Mouse (Mus musculus) ovary, postnatal 10 days (tissue): Measurements from ENCODE around the gene Mreg.
A peak's percentile ranks its signal among the peaks of the same experiment; 100 is the strongest.

Source experiments
- DNase-seq: peaks from one replicate; pipeline ENCODE4 v3.0.0; 2022; ENCODE audit warnings: low spot score

Gene Mreg

DNA sequence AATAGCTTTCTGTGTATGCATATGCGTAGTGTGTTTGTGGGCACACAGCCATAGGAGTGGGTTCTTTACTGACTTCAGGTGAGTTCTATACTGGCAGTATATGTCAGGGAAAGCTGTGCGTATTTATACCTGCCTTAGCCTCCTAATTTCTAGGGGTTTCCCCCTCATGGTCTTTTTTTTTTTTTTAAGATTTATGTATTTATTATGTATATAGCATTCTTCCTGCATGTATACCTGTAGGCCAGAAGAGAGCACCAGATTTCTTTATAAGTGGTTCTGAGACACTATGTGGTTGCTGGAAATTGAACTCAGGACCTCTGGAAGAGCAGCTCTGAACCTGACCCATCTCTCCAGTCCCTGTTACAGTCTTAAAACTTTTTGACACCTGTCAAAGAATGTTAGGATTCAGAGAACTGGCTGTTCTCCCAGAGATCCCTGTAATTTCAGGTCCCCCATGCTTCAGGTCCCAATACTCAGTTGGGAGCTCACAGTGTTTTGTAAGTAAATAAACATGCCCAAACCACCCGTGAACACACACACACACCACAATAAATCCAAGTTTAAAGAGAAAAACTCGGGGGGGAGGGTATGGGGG, 14.9 kb upstream of the Mreg start:
- DNase-seq, result no peak

- DNase-seq, result no peak
Observed at GRCm38 (mm10) chr1:72226172-72226886, 14.2 kb upstream of the Mreg start.

- DNase-seq, result peak; percentile 58
Observed at GRCm38 (mm10) chr1:72225720-72226171, 13.6 kb upstream of the Mreg start.

DNA sequence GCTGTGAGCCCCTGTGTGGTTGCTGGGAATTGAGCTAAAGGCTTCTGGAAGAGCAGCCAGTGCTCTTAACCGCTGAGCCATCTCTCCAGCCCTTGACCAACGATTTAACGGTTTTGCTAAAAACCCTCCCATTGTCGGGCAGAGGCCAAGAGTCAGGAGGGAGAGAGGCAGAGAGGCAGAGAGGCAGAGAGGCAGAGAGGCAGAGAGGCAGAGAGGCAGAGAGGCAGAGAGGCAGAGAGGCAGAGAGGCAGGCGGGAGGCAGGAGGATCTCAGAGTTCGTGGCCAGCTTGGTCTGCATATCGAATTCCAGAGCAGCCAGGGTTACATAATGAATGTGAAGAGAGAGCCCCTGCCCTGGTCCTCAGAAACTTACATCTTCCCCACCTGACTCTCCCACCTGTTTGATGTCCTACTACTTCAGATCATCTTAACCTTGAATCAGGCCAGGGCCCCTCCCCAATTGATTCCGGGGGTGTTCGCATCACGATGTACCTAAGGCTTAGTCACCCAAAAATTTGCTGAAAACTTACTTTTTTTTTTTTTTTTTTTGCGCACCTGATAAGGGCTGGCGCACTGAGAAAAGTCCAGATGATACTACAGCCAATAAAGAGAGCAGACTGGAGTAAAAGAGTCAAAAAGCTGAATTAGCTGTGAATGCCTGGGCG, 13.1 kb upstream of the Mreg start:
- DNase-seq, result no peak

DNA sequence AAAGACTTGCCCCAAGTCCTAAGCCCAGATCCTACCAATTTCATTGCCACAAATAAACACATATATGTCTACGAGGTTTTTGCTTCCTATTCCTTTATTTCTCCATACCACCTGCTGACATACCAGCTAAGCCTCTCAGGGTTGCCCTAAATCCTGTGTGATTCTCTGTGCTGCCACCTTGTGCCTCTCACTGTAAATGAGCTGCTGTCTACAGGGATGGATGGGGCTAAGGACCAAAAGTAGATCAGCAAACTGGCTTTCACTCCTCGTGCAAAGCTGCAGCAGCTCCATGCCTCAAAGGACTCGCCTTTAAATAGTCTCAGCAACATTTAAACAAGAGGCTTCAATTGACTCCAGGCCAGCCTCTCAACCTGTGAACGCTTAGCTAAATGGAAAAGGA, 7.9 kb upstream of the Mreg start:
- DNase-seq, result no peak

DNA sequence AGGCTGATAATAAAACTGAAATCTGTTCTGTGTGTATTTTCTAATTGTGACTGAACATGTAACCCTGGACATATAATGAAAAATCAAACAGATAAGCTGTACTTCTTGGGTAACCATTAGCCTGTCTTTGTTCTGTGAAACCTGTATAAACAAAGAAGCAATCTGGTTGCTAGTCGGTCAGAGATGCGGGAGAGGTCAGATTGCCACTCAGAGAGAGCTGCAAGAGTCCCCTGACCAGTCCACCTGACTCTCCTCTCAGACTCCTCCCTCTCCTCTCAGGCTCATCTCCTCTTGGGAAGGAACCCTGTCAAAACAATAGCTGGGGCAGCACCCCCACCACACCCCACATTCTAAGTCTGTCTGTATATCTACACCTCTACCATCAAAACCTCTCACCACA, 7.0 kb upstream of the Mreg start:
- no peak for DNase-seq

DNA sequence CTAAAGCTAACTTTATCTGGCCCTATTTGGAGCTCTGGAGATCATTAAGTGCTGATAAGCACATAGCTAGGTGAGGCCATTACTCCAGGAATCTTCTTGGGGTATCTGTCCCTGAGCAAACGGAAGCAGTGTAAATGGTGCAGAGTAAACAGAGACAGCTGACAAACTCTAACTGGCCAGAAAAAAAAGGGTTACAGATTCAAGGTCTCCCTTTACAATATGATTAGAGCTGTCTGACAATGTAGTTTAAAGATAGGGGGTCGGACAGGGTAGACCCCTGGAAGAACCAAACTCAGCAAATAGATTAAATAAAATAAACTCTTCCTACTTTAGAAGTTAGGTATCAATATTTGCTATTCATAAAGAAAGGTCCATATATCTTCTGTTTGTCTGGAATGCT, 6.5 kb upstream of the Mreg start:
- DNase-seq, result no peak

GRCm38 (mm10) chr1:72216761-72217160, 4.7 kb upstream of the Mreg start:
- DNase-seq, result no peak

- no peak for DNase-seq
Observed at GRCm38 (mm10) chr1:72215174-72215573, 3.1 kb upstream of the Mreg start.

- DNase-seq, result no peak
Observed at GRCm38 (mm10) chr1:72214470-72214961, 2.4 kb upstream of the Mreg start.

GRCm38 (mm10) chr1:72213954-72214353, 1.8 kb upstream of the Mreg start:
- no peak for DNase-seq

DNA sequence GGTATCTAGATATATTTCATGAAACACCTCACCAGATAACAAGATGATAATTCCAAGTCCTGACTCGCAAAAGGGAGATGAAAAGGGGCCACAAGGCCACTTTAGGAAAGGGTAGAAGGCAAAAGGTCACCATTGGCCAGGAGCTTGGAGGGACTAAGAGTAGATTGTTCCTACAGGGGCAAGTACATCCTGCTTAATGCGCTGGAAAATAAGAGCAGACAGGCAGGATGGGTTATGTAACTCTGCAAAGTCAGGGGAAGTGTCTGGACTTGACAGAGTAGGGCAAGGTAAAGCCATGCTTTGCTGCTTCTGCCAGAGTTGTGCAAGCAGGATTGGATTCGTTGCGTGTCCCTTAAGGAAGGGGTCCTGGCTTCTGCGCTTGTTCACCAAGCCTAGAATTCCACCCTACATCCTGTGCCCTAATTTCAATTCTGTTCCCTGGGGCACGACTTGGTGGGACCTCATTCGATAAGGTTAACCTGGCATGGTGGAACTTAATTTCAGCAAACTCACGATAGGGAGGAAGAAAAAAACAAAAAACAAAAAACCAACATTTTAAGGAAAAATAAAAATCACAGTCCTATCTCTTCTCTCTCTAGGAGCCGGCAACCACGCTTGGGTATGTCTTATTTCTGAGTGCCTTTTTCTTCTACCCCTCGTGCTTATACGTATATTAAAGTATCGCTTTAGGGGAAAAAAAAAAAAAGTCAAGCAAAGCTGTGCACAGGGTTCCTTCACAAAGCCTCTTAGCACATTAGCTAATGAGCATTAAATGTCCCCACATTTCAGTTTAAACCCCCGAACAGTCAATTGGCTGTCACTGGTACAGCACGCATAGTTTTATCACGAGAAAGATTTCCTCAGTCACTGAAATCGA, 1.1 kb downstream of the Mreg start:
- DNase-seq, result no peak

GRCm38 (mm10) chr1:72208095-72208494, 4.0 kb downstream of the Mreg start:
- DNase-seq, result no peak

DNA sequence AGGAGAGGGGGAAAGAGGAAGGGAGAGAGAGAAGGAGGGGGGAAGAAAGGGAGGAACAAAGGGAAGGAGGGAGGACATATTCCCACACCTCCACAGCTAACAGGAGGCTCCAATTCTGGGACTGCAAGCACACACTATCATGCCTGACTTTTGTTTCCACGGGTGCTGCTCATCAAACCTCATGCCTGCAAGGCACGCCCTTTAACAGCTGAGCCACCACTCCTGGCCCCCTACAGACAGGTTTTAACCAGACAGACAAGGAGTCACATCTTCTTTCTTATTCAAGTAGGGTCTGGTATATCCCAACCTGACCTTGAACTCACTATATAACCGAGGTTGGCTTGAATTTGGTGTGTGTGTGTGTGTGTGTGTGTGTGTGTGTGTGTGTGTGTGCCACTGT, 7.0 kb downstream of the Mreg start:
- DNase-seq, result no peak

- no peak for DNase-seq
Observed at GRCm38 (mm10) chr1:72203204-72203603, 8.9 kb downstream of the Mreg start.

DNA sequence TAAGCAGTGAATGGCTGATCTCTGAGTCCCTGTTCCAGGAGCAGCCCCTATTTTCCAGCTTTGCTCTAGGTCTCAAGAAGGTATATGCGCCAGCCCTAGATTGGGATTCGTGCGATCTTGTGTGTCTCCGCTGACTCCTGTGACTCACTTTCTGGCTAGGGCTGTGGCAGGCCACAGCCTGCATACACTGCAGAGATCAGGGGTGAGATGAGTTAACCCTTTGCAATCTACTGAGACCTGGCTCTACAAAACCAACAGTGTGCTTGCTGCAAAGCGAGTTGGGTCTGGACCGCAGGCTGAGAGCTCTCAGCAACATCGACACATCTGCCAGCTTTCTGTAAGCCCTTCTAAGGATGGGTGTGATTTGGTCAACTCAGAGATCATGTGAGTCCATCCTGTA, 9.4 kb downstream of the Mreg start:
- DNase-seq, result no peak

- DNase-seq, result no peak
Observed at GRCm38 (mm10) chr1:72202068-72202467, 10.0 kb downstream of the Mreg start.

DNA sequence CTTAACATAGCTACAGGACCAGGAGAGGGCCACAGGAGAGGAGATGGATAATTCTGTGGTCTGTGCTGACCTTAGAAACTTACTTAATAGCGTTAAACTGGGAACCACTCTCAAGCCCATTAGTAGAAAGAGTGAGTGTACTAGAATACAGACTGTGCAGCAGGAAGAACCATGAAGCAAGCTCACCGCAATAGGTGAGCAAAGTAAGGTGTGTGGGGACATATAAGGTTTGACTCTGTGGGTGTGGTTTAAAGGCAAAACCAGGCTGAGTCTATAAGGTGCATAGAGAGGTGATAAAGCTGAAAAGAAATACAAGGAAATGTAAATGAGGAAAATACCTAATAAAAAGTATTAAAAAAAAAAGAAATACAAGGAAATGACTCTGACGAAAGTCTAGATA, 11.0 kb downstream of the Mreg start:
- no peak for DNase-seq

DNA sequence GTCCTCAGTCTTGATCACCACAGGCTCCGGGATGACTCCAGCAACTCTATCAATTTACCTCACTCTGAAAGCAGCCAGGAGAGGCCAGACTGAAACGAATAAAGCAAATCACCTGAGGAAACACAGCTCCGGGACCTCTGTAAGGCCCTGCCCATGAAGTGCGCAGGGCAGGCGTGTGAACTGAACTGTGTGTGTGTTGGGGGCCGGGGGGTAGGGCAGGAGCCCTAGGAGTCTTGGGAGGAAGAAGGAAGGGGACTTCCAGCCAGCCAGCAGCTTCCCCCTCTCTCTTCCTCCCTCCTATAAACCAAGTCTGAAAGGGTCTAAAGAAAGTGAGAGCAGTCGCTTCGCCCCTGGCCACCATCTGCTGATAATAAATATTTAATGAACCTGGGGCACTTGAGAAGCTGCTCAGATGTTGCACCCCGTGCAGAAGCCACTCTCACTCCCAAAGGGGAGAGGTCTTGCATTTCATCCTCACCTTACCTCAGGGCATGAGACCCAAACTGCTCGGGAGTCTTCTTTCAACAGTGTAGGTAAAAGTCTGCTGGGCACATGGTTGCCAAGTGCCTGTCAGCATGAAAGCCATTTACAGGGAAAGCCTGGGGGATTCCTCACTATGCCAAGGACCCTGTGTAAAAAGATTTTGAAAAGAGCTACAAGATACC, 13.8 kb downstream of the Mreg start:
- no peak for DNase-seq

DNA sequence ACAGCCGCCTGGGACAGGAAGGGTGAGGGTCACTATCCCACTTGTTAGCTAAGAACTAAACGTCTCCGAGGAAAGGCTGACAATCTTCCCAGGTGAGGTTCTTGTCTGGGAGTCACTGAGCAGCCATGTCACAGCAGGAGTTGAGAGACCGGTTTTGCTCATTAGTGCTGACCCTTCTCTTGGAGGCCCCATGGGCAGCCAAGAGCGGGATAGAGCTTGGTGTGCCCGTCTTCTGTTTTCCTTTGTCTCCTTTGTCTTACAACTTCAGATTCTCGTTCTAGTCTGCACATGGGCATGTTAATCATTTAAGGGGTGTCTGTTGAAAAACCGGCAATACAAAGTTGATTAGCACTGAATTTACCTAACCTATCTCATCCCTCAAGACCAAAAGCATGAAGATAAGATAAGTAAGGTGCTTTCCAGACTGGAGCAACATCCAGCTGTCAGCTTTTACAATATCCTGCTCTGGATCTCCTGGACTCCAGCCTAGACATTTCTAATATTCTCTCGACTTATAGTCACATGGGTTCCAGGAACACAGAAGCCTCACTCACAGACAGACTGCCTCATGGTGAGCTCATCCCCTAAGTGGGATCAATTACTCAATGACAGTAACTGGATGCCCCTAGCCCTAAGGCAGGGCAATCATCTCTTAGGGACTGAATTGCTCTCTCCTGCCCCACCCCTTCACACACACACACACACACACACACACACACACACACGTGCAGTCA, 15.3 kb downstream of the Mreg start:
- DNase-seq, result no peak

- DNase-seq, result no peak
Observed at GRCm38 (mm10) chr1:72196123-72196522, 16.0 kb downstream of the Mreg start.
